Mouse (Mus musculus) olfactory bulb, adult 2 months (tissue): ENCODE measurements around the gene Spats2.

Experiments used
- CTCF ChIP-seq: fragments of 200-500 bp; IDR thresholded peaks from 2 replicates; pipeline ENCODE4 v1.5.1; 2012; ENCODE audit warnings: low read depth, mild to moderate bottlenecking, low read length, moderate library complexity; ENCODE audit not compliant: insufficient read depth
- POLR2A ChIP-seq: fragments of 200-500 bp; IDR thresholded peaks from 2 replicates; pipeline ENCODE4 v1.6.1; 2012; ENCODE audit warnings: mild to moderate bottlenecking, low read depth, low read length, moderate library complexity; ENCODE audit not compliant: insufficient read depth

DNA sequence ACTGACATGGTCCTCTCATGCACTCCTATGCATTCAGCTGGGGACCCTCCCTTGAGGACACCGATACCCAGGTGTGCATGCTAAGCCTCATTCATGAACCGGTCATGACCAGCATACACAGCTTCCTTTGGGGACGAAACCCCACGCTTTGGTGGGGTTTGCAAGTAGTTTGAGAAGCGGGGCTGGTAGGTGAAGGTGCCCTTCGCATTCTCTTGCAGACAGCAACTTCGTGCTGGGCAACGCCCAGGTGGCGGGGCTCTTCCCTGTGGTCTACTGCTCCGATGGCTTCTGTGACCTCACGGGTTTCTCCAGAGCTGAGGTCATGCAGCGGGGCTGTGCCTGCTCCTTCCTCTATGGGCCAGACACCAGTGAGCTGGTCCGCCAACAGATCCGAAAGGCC, 100.4 kb downstream of the Spats2 start:
- TF ChIP-seq CTCF (no peak), POLR2A (no peak)
